Mouse (Mus musculus): ENCODE results near the gene Clca3a2.
"Not testable (repeated sequence)": the region's sequence is repeated elsewhere in the genome, so short reads cannot be mapped to it uniquely, and the experiment has no call there.

Gene Clca3a2

GRCm38 (mm10) chr3:144819219-144819618 lies at the start of gene Clca3a2:
TSS of gene Clca3a2 (minus strand) at chr3:144819494.
- not testable (repeated sequence) for DNase-seq (ENCODE audit: low read depth, low spot score)

DNA sequence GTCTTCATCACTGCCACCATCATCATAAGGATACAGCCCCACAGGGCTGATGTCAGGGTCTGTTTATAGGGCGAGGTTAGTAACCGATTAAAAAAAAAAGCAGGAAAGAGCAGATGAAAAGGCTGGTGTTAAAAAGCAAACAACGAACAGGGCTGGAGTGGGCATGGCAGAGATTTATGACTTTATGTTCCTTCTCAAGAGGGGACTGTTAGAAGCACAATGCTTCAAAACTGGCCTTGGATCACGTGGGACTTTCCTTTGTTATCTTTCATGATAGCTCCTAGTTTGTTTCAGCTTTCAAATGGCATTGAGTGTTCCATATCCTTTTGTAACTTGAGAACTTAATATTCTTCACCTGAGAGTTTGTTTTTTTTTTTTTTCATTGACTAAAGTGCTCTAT lies 30.3 kb upstream of the Clca3a2 start:
- DNase-seq (ENCODE audit: low read depth, low spot score) = no peak

DNA sequence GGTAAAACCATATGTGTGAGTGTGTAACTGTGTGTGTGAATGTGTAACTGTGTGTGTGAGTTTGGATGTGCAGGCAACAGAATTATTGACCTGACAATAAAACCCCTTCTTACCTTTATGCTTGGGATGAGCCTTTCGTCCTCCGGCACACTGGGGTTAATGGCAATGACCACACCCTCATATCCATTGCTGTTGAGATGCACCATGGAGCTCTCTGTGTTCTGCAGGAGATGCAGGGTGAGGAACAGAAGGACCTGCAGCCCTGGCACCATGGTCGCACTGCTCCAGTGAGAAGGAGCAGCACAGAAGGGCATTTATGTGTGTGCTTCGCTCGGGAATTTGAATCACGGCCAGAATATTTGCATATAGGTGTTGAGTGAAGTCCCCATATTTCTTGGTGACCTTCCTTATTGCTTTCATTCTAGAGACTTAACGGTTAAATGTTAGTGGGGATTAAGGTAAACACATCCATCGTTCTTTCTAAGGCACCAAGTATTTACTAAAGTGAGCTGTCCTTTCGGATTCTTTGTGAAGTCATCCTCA lies 29.8 kb upstream of the Clca3a2 start, which contains the start of gene Clca3b:
Clca3b (minus strand) TSS at position 344 of the 543 bp plus-strand sequence.
- not testable (repeated sequence) for DNase-seq (ENCODE audit: low read depth, low spot score)

- no peak for DNase-seq (ENCODE audit: low read depth, low spot score)
These were observed 8.0 kb upstream of the Clca3a2 start for GRCm38 (mm10) chr3:144827257-144827656.

GRCm38 (mm10) chr3:144825151-144825550 lies 5.9 kb upstream of the Clca3a2 start:
- DNase-seq (ENCODE audit: low read depth, low spot score) = peak; percentile 30

DNA sequence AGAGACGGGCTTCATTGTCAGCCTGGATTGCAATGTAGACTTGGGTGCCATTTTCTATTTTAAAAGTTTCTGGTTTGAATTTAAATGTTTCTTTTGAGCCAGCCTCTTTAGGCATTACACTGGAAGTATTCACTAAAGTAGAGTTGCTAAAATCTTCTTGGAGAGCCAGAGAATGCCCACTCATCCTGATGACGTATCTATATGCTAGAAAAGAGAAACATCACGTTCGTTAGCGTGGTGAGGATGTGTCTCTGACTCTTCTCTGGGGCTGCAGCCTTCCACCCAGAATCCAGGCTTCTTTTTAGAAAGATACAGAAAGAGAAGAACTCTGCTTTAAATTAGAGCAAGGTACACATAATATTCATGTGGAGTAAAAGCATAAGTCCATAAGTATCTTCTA lies 4.0 kb upstream of the Clca3a2 start:
- no peak for DNase-seq (ENCODE audit: low read depth, low spot score)

DNA sequence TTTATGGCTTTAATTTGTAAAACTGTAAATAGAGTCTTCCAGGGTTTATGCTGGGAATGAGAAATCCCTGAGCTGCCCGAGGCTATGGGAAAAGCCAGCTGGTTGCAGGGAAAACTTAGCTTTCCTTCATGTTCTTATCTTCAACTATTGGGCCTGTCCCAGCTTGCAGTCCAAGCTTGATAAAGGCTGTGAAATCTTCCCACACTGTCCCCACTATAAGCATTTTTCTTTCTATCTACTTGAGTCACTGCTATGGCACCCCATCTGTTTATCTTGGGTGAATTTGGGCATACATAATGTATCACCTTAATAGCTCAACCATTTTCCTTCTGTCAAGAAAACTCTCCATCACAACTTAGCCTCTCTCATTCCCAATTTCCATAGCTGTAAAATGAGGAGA lies 1.3 kb upstream of the Clca3a2 start:
- no peak for DNase-seq (ENCODE audit: low read depth, low spot score)

- DNase-seq (ENCODE audit: low read depth, low spot score) = not testable (repeated sequence)
These were observed 6.0 kb downstream of the Clca3a2 start for GRCm38 (mm10) chr3:144813336-144813735.

GRCm38 (mm10) chr3:144811821-144812220 lies 7.5 kb downstream of the Clca3a2 start:
- no peak for DNase-seq (ENCODE audit: low read depth, low spot score)

DNA sequence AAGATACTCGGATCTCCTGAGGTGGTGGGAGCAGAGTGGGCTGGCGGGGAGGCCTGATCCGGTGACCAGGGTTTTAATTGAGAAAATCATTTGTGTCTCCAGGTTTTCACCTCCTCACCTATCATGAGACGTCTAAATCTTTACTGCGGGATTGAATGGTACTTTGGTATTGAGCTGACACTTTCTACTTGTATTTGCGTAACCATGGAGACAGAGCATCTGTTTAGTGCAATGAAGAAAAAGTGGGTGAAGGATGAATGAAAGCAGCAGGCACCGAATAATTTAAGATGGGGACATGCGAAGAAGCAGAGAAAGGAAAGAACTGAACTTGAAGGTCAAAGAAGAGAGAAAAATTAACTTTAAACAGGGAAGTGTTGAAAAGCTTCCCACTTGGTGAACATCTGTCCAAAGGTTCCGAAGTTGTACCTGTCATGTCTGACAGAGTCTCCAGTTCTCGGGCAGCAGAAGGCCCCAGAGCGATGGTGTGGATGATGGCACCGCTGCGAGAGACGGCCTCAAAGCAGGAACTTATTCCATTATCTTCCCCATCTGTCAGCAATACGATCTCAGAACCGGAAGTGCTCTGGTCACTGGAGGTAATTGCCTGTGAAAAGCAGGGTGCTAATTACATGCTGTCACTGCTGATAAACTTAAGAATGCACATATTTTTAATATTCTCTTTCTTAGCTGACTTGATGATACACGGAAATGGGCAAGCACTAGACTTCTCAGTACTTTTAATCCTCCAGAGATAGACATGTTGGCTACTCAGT lies 11.0 kb downstream of the Clca3a2 start:
- not testable (repeated sequence) for DNase-seq (ENCODE audit: low read depth, low spot score)

GRCm38 (mm10) chr3:144806626-144807025 lies 12.7 kb downstream of the Clca3a2 start:
- DNase-seq (ENCODE audit: low read depth, low spot score) = not testable (repeated sequence)

DNA sequence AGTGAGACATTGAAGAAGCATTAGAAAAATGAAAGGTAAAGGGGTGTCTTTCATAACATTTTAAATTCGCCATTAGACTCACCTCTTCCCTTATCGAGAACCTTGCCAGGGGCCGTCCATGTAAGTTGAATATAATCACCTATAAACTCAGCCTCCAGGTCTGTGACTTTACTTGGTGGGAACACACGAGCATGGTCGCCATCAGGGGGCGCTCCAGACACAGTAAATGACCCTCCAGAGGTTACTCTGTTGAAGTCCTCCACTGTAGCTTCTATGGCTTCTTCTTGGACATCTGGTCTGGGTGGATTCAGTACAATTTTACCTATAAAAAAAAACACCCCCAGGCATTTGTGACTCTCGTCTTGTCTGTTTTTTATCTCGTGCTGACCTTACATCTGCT lies 17.4 kb downstream of the Clca3a2 start:
- no peak for DNase-seq (ENCODE audit: low read depth, low spot score)

- DNase-seq (ENCODE audit: low read depth, low spot score) = no peak
These were observed 33.8 kb downstream of the Clca3a2 start for GRCm38 (mm10) chr3:144785181-144786148.

GRCm38 (mm10) chr3:144765161-144765560 lies 54.1 kb downstream of the Clca3a2 start:
- no peak for DNase-seq (ENCODE audit: low read depth, low spot score)

GRCm38 (mm10) chr3:144761454-144761853 lies 57.8 kb downstream of the Clca3a2 start:
- DNase-seq (ENCODE audit: low read depth, low spot score) = no peak

GRCm38 (mm10) chr3:144760592-144761309 lies 58.5 kb downstream of the Clca3a2 start, which contains the start of gene Clca3a1:
TSS of gene Clca3a1 (minus strand) at chr3:144760977.
- DNase-seq (ENCODE audit: low read depth, low spot score) = no peak

- no peak for DNase-seq (ENCODE audit: low read depth, low spot score)
These were observed 59.6 kb downstream of the Clca3a2 start for GRCm38 (mm10) chr3:144759719-144760118.

GRCm38 (mm10) chr3:144756103-144756502 lies 63.2 kb downstream of the Clca3a2 start:
- not testable (repeated sequence) for DNase-seq (ENCODE audit: low read depth, low spot score)

DNA sequence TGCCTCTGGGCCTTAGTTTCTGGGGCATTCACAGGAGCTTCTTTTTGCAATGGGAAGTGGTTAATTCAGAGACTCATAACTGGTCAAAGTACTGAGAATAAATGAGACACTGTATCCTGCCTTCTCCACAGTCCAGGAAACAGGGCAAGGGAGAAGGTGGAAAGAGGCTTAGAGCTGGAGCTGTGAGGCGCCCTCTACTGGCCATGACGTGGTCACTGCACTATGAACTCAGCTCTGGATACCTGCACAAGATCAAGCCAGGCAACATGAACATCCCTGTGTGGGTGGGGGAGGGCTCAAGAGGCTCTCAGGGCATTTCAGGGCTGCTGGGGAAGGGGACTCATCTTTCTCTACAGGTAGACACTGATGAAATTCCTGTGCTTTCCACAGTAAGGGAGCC lies 66.2 kb downstream of the Clca3a2 start:
- no peak for DNase-seq (ENCODE audit: low read depth, low spot score)

DNA sequence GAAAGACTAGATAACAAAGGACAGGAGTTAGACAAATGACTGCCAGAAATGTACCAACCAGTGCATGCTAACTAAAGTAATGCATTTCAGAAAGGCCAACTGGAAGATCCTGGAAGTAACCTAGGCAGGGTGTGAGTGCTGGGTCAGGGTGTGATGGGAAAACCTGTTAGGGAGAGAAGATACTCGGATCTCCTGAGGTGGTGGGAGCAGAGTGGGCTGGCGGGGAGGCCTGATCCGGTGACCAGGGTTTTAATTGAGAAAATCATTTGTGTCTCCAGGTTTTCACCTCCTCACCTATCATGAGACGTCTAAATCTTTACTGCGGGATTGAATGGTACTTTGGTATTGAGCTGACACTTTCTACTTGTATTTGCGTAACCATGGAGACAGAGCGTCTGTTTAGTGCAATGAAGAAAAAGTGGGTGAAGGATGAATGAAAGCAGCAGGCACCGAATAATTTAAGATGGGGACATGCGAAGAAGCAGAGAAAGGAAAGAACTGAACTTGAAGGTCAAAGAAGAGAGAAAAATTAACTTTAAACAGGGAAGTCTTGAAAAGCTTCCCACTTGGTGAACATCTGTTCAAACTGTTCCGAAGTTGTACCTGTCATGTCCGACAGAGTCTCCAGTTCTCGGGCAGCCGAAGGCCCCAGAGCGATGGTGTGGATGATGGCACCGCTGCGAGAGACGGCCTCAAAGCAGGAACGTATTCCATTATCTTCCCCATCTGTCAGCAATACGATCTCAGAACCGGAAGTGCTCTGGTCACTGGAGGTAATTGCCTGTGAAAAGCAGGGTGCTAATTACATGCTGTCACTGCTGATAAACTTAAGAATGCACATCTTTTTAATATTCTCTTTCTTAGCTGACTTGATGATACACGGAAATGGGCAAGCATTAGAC lies 70.0 kb downstream of the Clca3a2 start:
- not testable (repeated sequence) for DNase-seq (ENCODE audit: low read depth, low spot score)
